Mouse (Mus musculus): ENCODE results near the gene Mapk10.

Gene Mapk10

GRCm38 (mm10) chr5:103048011-103048410 lies 163.1 kb downstream of the Mapk10 start:
- no peak for DNase-seq

GRCm38 (mm10) chr5:103037752-103038151 lies 173.4 kb downstream of the Mapk10 start:
- no peak for DNase-seq

GRCm38 (mm10) chr5:103028940-103029621 lies 182.1 kb downstream of the Mapk10 start:
- no peak for DNase-seq

GRCm38 (mm10) chr5:103022504-103023172 lies 188.5 kb downstream of the Mapk10 start:
- DNase-seq: no peak

GRCm38 (mm10) chr5:103021479-103021878 lies 189.7 kb downstream of the Mapk10 start:
- no peak for DNase-seq

DNA sequence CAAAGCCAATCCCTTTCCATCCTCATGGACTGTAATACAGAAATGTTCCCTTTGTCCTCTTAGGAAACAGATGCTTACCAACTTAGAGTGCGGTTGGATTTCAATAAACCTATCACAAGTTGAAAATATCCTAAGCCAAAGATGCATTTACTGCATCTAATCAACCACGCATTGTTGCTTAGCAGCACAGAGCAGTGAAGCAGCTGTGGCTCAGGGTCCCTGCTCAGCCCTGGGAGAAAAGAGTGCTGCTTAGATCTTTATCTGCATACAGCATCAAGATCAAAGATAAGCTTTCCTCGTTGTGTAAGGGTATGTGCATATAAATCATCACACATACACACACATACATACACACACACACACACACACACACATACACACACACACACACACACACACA lies 190.2 kb downstream of the Mapk10 start:
- no peak for DNase-seq

GRCm38 (mm10) chr5:103020127-103020526 lies 191.0 kb downstream of the Mapk10 start:
- no peak for DNase-seq

DNA sequence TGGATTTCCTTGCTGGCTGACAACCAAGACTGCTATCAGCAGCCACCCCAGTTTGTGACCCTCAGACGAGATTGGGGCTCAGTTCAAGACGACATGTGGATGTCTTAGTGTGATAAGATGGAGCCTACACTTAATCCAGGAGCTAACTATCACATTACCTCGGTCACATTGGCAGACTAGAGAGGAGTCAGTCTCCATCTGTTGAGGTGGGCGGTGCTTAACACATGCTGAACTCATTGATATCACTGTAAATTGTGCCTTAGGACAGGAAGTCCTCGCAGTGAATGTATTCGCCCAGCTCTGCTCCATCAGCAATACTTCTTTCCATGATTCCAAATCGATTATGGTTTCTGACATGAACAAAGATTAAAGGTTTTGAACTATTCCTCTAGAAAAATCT lies 193.5 kb downstream of the Mapk10 start:
- no peak for DNase-seq

GRCm38 (mm10) chr5:103014309-103014708 lies 196.8 kb downstream of the Mapk10 start:
- DNase-seq: no peak

- DNase-seq: no peak
Observed at GRCm38 (mm10) chr5:103008894-103009293, 202.2 kb downstream of the Mapk10 start.

- no peak for DNase-seq
Observed at GRCm38 (mm10) chr5:103002116-103002515, 209.0 kb downstream of the Mapk10 start.

DNA sequence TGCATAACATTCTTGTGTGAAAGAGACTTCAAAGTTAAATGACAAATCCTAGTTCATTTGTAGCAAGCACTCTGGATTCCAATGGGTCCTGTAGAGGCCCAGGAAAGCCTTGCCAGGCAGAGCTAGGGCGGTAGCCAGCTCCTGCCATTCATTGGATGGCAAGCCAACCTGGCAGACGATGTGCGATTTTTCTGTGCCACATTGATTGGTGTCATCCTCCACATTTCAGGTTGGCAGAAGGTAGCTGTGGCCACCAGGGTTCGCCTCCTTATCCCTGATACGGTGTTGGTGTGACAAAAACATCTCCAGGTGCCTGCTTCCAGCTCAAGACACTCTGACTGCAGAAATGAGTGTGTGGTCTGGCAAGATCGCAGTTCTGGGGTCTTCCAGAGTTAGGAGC lies 210.6 kb downstream of the Mapk10 start:
- no peak for DNase-seq

GRCm38 (mm10) chr5:102998524-102998923 lies 212.6 kb downstream of the Mapk10 start:
- no peak for DNase-seq

DNA sequence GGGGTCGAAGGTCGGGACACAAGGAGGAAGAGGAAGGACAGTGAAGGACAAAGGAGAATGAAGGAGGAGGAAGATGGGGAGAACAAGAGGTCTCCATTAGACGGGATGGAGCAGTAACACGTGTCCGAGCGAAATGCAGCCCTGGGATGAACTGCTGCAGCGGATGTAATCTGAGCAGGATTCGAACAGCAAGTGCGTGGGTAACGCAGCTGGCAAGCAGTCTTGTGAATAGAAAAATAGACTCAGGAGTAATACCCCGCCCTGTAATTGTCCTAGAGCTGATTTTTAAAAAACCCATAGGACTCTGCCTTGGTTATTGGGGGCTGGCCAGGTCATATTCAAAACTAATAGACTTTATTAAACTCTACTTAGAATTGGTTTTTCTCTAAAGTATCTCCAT lies 213.2 kb downstream of the Mapk10 start:
- no peak for DNase-seq

DNA sequence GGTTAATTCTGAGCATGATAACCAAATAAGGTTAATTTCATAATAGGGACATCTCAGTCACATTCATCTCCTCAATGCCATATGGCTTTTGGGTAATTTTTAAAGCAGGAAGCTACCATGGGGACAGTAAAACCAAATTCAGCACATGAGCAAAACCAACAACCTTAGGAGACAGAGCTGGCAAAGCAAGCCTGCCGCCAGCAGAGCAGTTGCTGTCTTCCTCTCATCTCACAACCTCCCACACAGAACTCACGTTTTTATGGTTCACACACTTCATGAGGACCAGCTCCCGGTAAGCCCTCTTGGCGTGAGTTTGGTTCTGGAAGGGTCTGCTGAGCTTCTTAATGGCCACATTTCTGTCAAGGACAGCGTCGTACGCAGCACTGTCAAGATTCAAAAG lies 214.8 kb downstream of the Mapk10 start:
- DNase-seq: no peak

- no peak for DNase-seq
Observed at GRCm38 (mm10) chr5:102995928-102996327, 215.2 kb downstream of the Mapk10 start.

- no peak for DNase-seq
Observed at GRCm38 (mm10) chr5:102993951-102994350, 217.2 kb downstream of the Mapk10 start.

GRCm38 (mm10) chr5:102991691-102992090 lies 219.4 kb downstream of the Mapk10 start:
- no peak for DNase-seq

DNA sequence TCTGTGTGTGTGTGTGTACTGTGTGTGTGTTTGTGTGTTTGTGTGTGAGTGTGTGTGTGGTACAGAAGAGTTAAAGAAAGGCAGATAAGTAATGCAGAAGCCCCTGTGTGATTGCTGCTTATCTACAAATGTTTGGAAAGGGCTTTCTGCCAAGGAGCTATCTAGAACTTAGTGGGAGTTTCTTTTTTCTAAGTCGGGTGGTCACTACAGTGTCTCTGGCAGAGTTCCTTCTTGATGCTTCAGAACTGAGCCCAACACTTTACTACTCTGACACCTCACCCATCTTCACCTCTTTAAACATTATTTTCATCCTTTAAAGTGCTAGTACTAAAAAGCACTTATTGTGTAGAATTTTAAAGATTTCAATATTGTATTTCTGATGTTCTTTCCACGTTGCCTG lies 232.8 kb downstream of the Mapk10 start:
- DNase-seq: no peak

GRCm38 (mm10) chr5:102977138-102977537 lies 234.0 kb downstream of the Mapk10 start:
- DNase-seq: no peak

- DNase-seq: no peak
Observed at GRCm38 (mm10) chr5:102976540-102976939, 234.6 kb downstream of the Mapk10 start.

DNA sequence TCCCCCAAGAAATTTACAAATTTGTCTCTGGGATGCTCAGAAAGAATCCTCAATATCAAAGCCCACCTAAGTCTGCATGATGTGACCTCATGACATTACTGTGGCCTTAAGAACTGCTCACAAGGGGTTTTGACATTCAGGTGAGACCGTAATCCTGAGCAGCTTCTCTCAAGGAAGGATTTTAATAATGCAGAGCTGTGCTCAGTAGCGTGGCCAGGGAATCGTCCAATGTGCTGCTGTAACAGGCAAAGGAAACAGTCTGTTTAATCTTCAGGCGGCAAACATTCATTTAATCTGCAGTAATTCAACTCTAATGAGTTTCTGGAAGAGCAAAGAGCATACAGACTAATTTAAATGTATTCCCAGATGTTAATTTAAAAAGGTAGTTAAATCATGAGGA lies 236.7 kb downstream of the Mapk10 start:
- DNase-seq: no peak

DNA sequence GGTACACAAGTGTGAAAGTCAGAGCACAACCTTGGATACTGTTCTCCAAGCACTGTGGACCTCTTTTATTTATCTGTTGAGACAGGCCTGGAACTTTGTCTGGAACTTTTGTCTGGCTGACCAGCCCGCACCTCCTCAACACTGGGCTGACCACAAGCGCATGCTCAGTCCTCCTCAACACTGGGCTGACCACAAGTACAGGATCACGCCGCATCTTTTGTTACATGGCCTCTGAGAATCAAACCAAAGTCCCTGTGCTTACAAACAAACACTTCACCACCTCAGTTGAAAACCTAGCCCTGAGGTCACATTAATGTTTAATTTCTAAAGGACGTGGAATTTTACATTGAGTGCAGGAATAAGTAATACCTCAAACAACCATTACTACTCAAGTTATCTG lies 246.7 kb downstream of the Mapk10 start:
- no peak for DNase-seq

DNA sequence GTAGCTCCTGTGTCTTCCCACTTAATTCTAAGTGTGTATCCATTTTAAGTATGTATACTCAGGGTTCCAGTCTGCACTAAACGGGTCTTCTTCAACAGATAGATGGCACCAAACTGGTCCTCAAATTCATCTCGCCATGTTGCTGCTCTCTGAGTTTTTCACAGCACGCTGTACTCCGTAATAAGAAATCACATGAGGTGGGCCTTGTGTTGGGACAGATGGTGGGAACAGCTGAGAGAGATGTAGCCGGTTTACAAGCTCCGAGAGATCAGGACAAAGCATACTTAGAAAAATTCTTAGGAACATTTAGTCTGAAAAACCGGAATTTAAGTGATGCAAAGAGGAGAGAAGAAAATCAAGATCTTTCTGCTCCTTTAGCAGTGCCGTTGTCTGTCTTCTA lies 257.7 kb downstream of the Mapk10 start:
- no peak for DNase-seq

DNA sequence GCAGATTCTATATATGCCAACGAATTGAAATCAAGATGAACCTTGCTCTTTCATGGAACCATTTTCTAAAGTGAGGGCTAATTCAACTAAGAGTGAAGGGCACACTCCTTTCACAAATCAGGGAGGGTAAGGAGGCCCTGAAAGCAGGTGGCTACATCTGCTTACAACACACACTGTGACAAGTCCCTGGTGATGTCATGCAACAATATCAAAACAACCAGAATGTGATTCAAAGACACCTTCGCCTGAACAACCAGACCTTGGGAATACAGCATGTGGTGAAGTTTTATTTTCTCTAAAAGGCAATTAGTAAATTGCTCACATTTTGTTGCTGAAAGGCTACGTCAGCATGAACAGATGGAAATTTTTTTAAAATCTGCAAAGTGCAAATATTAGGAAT lies 258.2 kb downstream of the Mapk10 start:
- DNase-seq: no peak
